Mouse (Mus musculus): ENCODE results near the gene Tbx5.
"Not testable (repeated sequence)": the region's sequence is repeated elsewhere in the genome, so short reads cannot be mapped to it uniquely, and the experiment has no call there.

Gene Tbx5

GRCm38 (mm10) chr5:119840404-119840803 is 7.9 kb downstream of the Tbx5 start:
- ATAC-seq (ENCODE audit: insufficient number of reproducible peaks, low FRiP score, low TSS enrichment) = no peak

- ATAC-seq (ENCODE audit: insufficient number of reproducible peaks, low FRiP score, low TSS enrichment) = no peak
These were observed 9.4 kb downstream of the Tbx5 start for GRCm38 (mm10) chr5:119841634-119842420.

- no peak for ATAC-seq (ENCODE audit: insufficient number of reproducible peaks, low FRiP score, low TSS enrichment)
These were observed 10.4 kb downstream of the Tbx5 start for GRCm38 (mm10) chr5:119842701-119843393.

- ATAC-seq (ENCODE audit: insufficient number of reproducible peaks, low FRiP score, low TSS enrichment) = no peak
These were observed 10.9 kb downstream of the Tbx5 start for GRCm38 (mm10) chr5:119843394-119843777.

GRCm38 (mm10) chr5:119844366-119844765 is 11.9 kb downstream of the Tbx5 start:
- ATAC-seq (ENCODE audit: insufficient number of reproducible peaks, low FRiP score, low TSS enrichment) = no peak

GRCm38 (mm10) chr5:119844994-119845393 is 12.5 kb downstream of the Tbx5 start:
- ATAC-seq (ENCODE audit: insufficient number of reproducible peaks, low FRiP score, low TSS enrichment) = no peak

- no peak for ATAC-seq (ENCODE audit: insufficient number of reproducible peaks, low FRiP score, low TSS enrichment)
These were observed 24.6 kb downstream of the Tbx5 start for GRCm38 (mm10) chr5:119857052-119857451.

GRCm38 (mm10) chr5:119861301-119861700 is 28.8 kb downstream of the Tbx5 start:
- ATAC-seq (ENCODE audit: insufficient number of reproducible peaks, low FRiP score, low TSS enrichment) = no peak

GRCm38 (mm10) chr5:119862431-119862830 is 30.0 kb downstream of the Tbx5 start:
- no peak for ATAC-seq (ENCODE audit: insufficient number of reproducible peaks, low FRiP score, low TSS enrichment)

- ATAC-seq (ENCODE audit: insufficient number of reproducible peaks, low FRiP score, low TSS enrichment) = no peak
These were observed 34.1 kb downstream of the Tbx5 start for GRCm38 (mm10) chr5:119866277-119867235.

- ATAC-seq (ENCODE audit: insufficient number of reproducible peaks, low FRiP score, low TSS enrichment) = no peak
These were observed 35.5 kb downstream of the Tbx5 start for GRCm38 (mm10) chr5:119867986-119868385.

- ATAC-seq (ENCODE audit: insufficient number of reproducible peaks, low FRiP score, low TSS enrichment) = no peak
These were observed 43.0 kb downstream of the Tbx5 start for GRCm38 (mm10) chr5:119875421-119875820.

GRCm38 (mm10) chr5:119877185-119877584 is 44.7 kb downstream of the Tbx5 start:
- no peak for ATAC-seq (ENCODE audit: insufficient number of reproducible peaks, low FRiP score, low TSS enrichment)

GRCm38 (mm10) chr5:119885595-119885994 is 53.1 kb downstream of the Tbx5 start:
- ATAC-seq (ENCODE audit: insufficient number of reproducible peaks, low FRiP score, low TSS enrichment) = no peak

- ATAC-seq (ENCODE audit: insufficient number of reproducible peaks, low FRiP score, low TSS enrichment) = no peak
These were observed 54.9 kb downstream of the Tbx5 start for GRCm38 (mm10) chr5:119887381-119887780.

GRCm38 (mm10) chr5:119891960-119892359 is 59.5 kb downstream of the Tbx5 start:
- ATAC-seq (ENCODE audit: insufficient number of reproducible peaks, low FRiP score, low TSS enrichment) = no peak

- ATAC-seq (ENCODE audit: insufficient number of reproducible peaks, low FRiP score, low TSS enrichment) = no peak
These were observed 60.6 kb downstream of the Tbx5 start for GRCm38 (mm10) chr5:119893060-119893459.

- no peak for ATAC-seq (ENCODE audit: insufficient number of reproducible peaks, low FRiP score, low TSS enrichment)
These were observed 64.1 kb downstream of the Tbx5 start for GRCm38 (mm10) chr5:119896605-119897004.

GRCm38 (mm10) chr5:119916551-119917171 is 84.2 kb downstream of the Tbx5 start:
- no peak for ATAC-seq (ENCODE audit: insufficient number of reproducible peaks, low FRiP score, low TSS enrichment)

- ATAC-seq (ENCODE audit: insufficient number of reproducible peaks, low FRiP score, low TSS enrichment) = not testable (repeated sequence)
These were observed 85.9 kb downstream of the Tbx5 start for GRCm38 (mm10) chr5:119918381-119918780.

All from cerebellum, adult (tissue).